In genomic region chr9:115524591-115524990, GRCm38 (mm10) we compare ENCODE assay signal across 22 mouse cellular contexts.
DNase-seq lines count a peak whose midpoint lies in the region; ATAC-seq and TF ChIP-seq lines count a peak whose summit lies in the region.
"Had no signal": no experiment of that assay in that cellular context is flagged by ENCODE, and none has a peak within 500 bp of the region (broad histone marks: within the 10 kb centered on the region; RNA-seq: fewer than 3 reads in every experiment).

No protein-coding gene starts in this region.

- no peak for TF ChIP-seq CTCF in liver, postnatal 0 days (IDR thresholded peaks at IDR 0.05; ENCODE audit: low read depth)

- WGBS in kidney, embryonic 15.5 days, result 18% methylated on average over 5 of the region's 5 CpGs
- 35% methylated on average over 5 of the region's 5 CpGs for WGBS in neural tube, embryonic 13.5 days
- 29% methylated on average over 5 of the region's 5 CpGs for WGBS in neural tube, embryonic 15.5 days
- WGBS in liver, postnatal 0 days (ENCODE audit: insufficient replicate concordance), result 69% methylated on average over 5 of the region's 5 CpGs

- intact Hi-C loops in left cerebral cortex, postnatal 14 days (cut with DNase I), result no loop called here

- no peaks in the 10 kb centered on the region for H3K27me3 ChIP-seq in kidney, embryonic 15.5 days
- no peaks in the 10 kb centered on the region for H3K27me3 ChIP-seq in neural tube, embryonic 13.5 days
- no peaks in the 10 kb centered on the region for H3K27me3 ChIP-seq in neural tube, embryonic 15.5 days (replicated peaks)
- H3K27me3 ChIP-seq in liver, postnatal 0 days (ENCODE audit: insufficient read depth, low read length), result no peaks in the 10 kb centered on the region
- H3K27me3 ChIP-seq: CH12.LX; forebrain, embryonic 13.5 days; heart, embryonic 13.5 days; hindbrain, embryonic 12.5 days; Patski had no signal

- no peak for TF ChIP-seq EP300 in liver, postnatal 0 days (IDR thresholded peaks at IDR 0.05; ENCODE audit: low read depth)

- no peak overlapping the region for H3K4me2 ChIP-seq in kidney, embryonic 15.5 days
- H3K4me2 ChIP-seq in neural tube, embryonic 13.5 days, result no peak overlapping the region
- no peak overlapping the region for H3K4me2 ChIP-seq in neural tube, embryonic 15.5 days
- H3K4me2 ChIP-seq in liver, postnatal 0 days (ENCODE audit: low read depth, low read length), result no peak overlapping the region
- H3K4me2 ChIP-seq: forebrain, embryonic 13.5 days; heart, embryonic 13.5 days; hindbrain, embryonic 12.5 days had no signal

- 0 out of 2 replicates have a peak, but pooled peaks have one; percentile 25 for ATAC-seq in kidney, embryonic 15.5 days (replicated peaks; ENCODE audit: low FRiP score)
- no peak for ATAC-seq in neural tube, embryonic 13.5 days (ENCODE audit: low read depth)
- ATAC-seq in neural tube, embryonic 15.5 days (ENCODE audit: low FRiP score), result no peak
- no peak for ATAC-seq in liver, postnatal 0 days
- ATAC-seq: activated CD4-positive, CD25-positive, alpha-beta regulatory T cell, adult 4 months; forebrain, embryonic 13.5 days; forebrain, postnatal 0 days; hindbrain, embryonic 16.5 days; Patski had no signal

- no peaks in the 10 kb centered on the region for H3K9me3 ChIP-seq in kidney, embryonic 15.5 days (replicated peaks)
- H3K9me3 ChIP-seq in neural tube, embryonic 13.5 days, result no peaks in the 10 kb centered on the region
- no peaks in the 10 kb centered on the region for H3K9me3 ChIP-seq in neural tube, embryonic 15.5 days (replicated peaks)
- H3K9me3 ChIP-seq in liver, postnatal 0 days (ENCODE audit: low read length), result no peaks in the 10 kb centered on the region
- H3K9me3 ChIP-seq: forebrain, embryonic 13.5 days; heart, embryonic 13.5 days; hindbrain, embryonic 12.5 days had no signal

- H3K4me1 ChIP-seq in kidney, embryonic 15.5 days, result peaks cover 19% of the 10 kb centered on the region
- peaks cover 19% of the 10 kb centered on the region for H3K4me1 ChIP-seq in neural tube, embryonic 13.5 days (replicated peaks)
- peaks cover 11% of the 10 kb centered on the region; the same call in 1 of the 2 replicates for H3K4me1 ChIP-seq in neural tube, embryonic 15.5 days
- no peaks in the 10 kb centered on the region for H3K4me1 ChIP-seq in liver, postnatal 0 days (ENCODE audit: insufficient read depth)
- H3K4me1 ChIP-seq: heart, embryonic 13.5 days had no signal

- no peak for DNase-seq in kidney, postnatal 14 days
- peak; percentile 30 for DNase-seq in forelimb bud, embryonic 11.5 days (ENCODE audit: low read depth, low spot score)
- no peak for DNase-seq in liver, postnatal 0 days
- DNase-seq in left cerebral cortex, postnatal 14 days (ENCODE audit: low spot score in 2 of 2), result no peak
- DNase-seq: adrenal gland, postnatal 14 days; cerebellum, adult 18-20 months; cerebellum, adult 9-11 months; cerebellum, postnatal 36 days; forebrain, postnatal 0 days; gastrocnemius, postnatal 36 days; heart, adult 11 months; heart, postnatal 4 days had no signal

- H3K4me3 ChIP-seq in kidney, embryonic 15.5 days (replicated peaks), result no peak overlapping the region
- no peak overlapping the region for H3K4me3 ChIP-seq in neural tube, embryonic 13.5 days
- no peak overlapping the region for H3K4me3 ChIP-seq in neural tube, embryonic 15.5 days (replicated peaks)
- H3K4me3 ChIP-seq in liver, postnatal 0 days (ENCODE audit: low read depth, low read length), result no peak overlapping the region
- H3K4me3 ChIP-seq: forebrain, embryonic 13.5 days; heart, embryonic 13.5 days; hindbrain, embryonic 12.5 days had no signal

- H3K27ac ChIP-seq in kidney, embryonic 15.5 days, result 0 out of 2 replicates have a peak overlapping the region, but pooled peaks have one; percentile 15
- H3K27ac ChIP-seq in neural tube, embryonic 13.5 days (replicated peaks), result 0 out of 2 replicates have a peak overlapping the region, but pooled peaks have one; percentile 28
- H3K27ac ChIP-seq in neural tube, embryonic 15.5 days (replicated peaks), result no peak overlapping the region
- no peak overlapping the region for H3K27ac ChIP-seq in liver, postnatal 0 days (ENCODE audit: low read depth)
- H3K27ac ChIP-seq: forebrain, embryonic 13.5 days; heart, embryonic 13.5 days; hindbrain, embryonic 12.5 days had no signal

- H3K36me3 ChIP-seq in kidney, embryonic 15.5 days, result no peaks in the 10 kb centered on the region
- no peaks in the 10 kb centered on the region for H3K36me3 ChIP-seq in neural tube, embryonic 13.5 days
- no peaks in the 10 kb centered on the region for H3K36me3 ChIP-seq in neural tube, embryonic 15.5 days
- H3K36me3 ChIP-seq in liver, postnatal 0 days (replicated peaks; ENCODE audit: insufficient read depth, low read length), result no peaks in the 10 kb centered on the region
- H3K36me3 ChIP-seq: heart, embryonic 13.5 days; hindbrain, embryonic 12.5 days had no signal

- H3K9ac ChIP-seq in kidney, embryonic 15.5 days, result no peak overlapping the region
- no peak overlapping the region for H3K9ac ChIP-seq in neural tube, embryonic 13.5 days
- H3K9ac ChIP-seq in neural tube, embryonic 15.5 days (replicated peaks), result no peak overlapping the region
- no peak overlapping the region for H3K9ac ChIP-seq in liver, postnatal 0 days (replicated peaks)
- H3K9ac ChIP-seq: forebrain, embryonic 13.5 days; forebrain, postnatal 0 days; heart, embryonic 13.5 days; hindbrain, embryonic 12.5 days had no signal

Comparison
In these comparisons a context has a peak if more than half of its experiments do, and no peak if none do; other contexts are left out.
1. H3K27ac ChIP-seq: peak in kidney, embryonic 15.5 days (single experiment) and neural tube, embryonic 13.5 days (single experiment); none in neural tube, embryonic 15.5 days (single experiment) and liver, postnatal 0 days (single experiment).